9 mouse cellular contexts compared by ENCODE assay signal in genomic region chr8:121584730-121585129, GRCm38 (mm10). TPM values are rescaled to one million over a fixed set of nuclear protein-coding genes. Genes with fewer than 3 reads are reported as not detected.
A peak's percentile ranks its signal among the peaks of the same experiment; 100 is the strongest.
DNase-seq lines count a peak whose midpoint lies in the region; ATAC-seq and TF ChIP-seq lines count a peak whose summit lies in the region.
"Had no signal": no experiment of that assay in that cellular context is flagged by ENCODE, and none has a peak within 500 bp of the region (broad histone marks: within the 10 kb centered on the region; RNA-seq: fewer than 3 reads in every experiment).

No protein-coding gene starts in this region.

- H3K9me3 ChIP-seq in forebrain, embryonic 11.5 days (ENCODE audit: control insufficient read depth, low read length) = no peaks in the 10 kb centered on the region
- no peaks in the 10 kb centered on the region for H3K9me3 ChIP-seq in liver, embryonic 12.5 days (replicated peaks)

- intact Hi-C loops in heart, adult 2 months (cut with DNase I) = no loop called here
- intact Hi-C loops in heart, postnatal 10 days (cut with DNase I) = loop anchor here (5.0 kb wide), 1 partner anchor 37 kb away; no protein-coding TSS in a partner anchor

- no peak for TF ChIP-seq CTCF in heart, adult 2 months (IDR thresholded peaks at IDR 0.05)

- ATAC-seq in forebrain, embryonic 11.5 days (replicated peaks; ENCODE audit: low FRiP score) = no peak
- ATAC-seq in liver, embryonic 12.5 days = no peak

- TF ChIP-seq POLR2A in heart, adult 2 months (IDR thresholded peaks at IDR 0.05; ENCODE audit: insufficient read depth, low read depth, low read length) = no peak

- no peaks in the 10 kb centered on the region for H3K27me3 ChIP-seq in heart, adult 2 months (ENCODE audit: control insufficient read depth, insufficient read depth, low read length)
- no peaks in the 10 kb centered on the region for H3K27me3 ChIP-seq in forebrain, embryonic 11.5 days (ENCODE audit: control insufficient read depth, insufficient read depth, low read length)
- H3K27me3 ChIP-seq in liver, embryonic 12.5 days (replicated peaks) = no peaks in the 10 kb centered on the region

- TF ChIP-seq EP300 in heart, adult 2 months (IDR thresholded peaks at IDR 0.05; ENCODE audit: insufficient read depth, low read depth, low read length) = no peak

- DNase-seq in heart, adult 2 months = no peak
- no peak for DNase-seq in heart, postnatal 10 days
- DNase-seq in A20 (ENCODE audit: low read depth, low spot score) = peak; percentile 50
- DNase-seq in forebrain, embryonic 11.5 days (ENCODE audit: low spot score) = no peak
- DNase-seq in ovary, postnatal 14 days (ENCODE audit: low spot score) = no peak
- DNase-seq in right cerebral cortex, postnatal 4 days = no peak
- DNase-seq in testis, postnatal 14 days (ENCODE audit: low spot score) = no peak

- peak overlapping the region; percentile 77 for H3K4me2 ChIP-seq in forebrain, embryonic 11.5 days (ENCODE audit: low read depth, low read length, severe bottlenecking)
- H3K4me2 ChIP-seq in liver, embryonic 12.5 days = peak overlapping the region; percentile 76

- H3K36me3 ChIP-seq in heart, adult 2 months (ENCODE audit: control insufficient read depth, insufficient read depth, low read length) = no peaks in the 10 kb centered on the region
- H3K36me3 ChIP-seq in forebrain, embryonic 11.5 days (ENCODE audit: control insufficient read depth, insufficient read depth, low read length) = no peaks in the 10 kb centered on the region
- H3K36me3 ChIP-seq in liver, embryonic 12.5 days = no peaks in the 10 kb centered on the region

- no peak overlapping the region; the same call in 1 of the 2 replicates for H3K9ac ChIP-seq in heart, adult 2 months (ENCODE audit: low read depth, low read length)
- peak overlapping the region; percentile 61 for H3K9ac ChIP-seq in forebrain, embryonic 11.5 days (ENCODE audit: low read length)
- peak overlapping the region; percentile 81 for H3K9ac ChIP-seq in liver, embryonic 12.5 days

- peak overlapping the region; percentile 100 for H3K27ac ChIP-seq in heart, adult 2 months
- no peak overlapping the region for H3K27ac ChIP-seq in forebrain, embryonic 11.5 days (ENCODE audit: low read depth, low read length)
- H3K27ac ChIP-seq in liver, embryonic 12.5 days = peak overlapping the region; percentile 86

- no peaks in the 10 kb centered on the region for H3K79me2 ChIP-seq in heart, adult 2 months (replicated peaks; ENCODE audit: control insufficient read depth, insufficient read depth, low read length)

- H3K4me1 ChIP-seq in heart, adult 2 months (ENCODE audit: control insufficient read depth, insufficient read depth, low read length) = peaks cover 5% of the 10 kb centered on the region
- peaks cover 2% of the 10 kb centered on the region; the same call in 1 of the 2 replicates for H3K4me1 ChIP-seq in forebrain, embryonic 11.5 days (replicated peaks; ENCODE audit: control insufficient read depth, insufficient read depth, low read length)
- peaks cover 57% of the 10 kb centered on the region for H3K4me1 ChIP-seq in liver, embryonic 12.5 days

- 33% methylated on average over 13 of the region's 13 CpGs for WGBS in heart, adult 2 months
- WGBS in forebrain, embryonic 11.5 days = 42% methylated on average over 13 of the region's 13 CpGs
- 26% methylated on average over 13 of the region's 13 CpGs for WGBS in liver, embryonic 12.5 days (ENCODE audit: insufficient replicate concordance)

- peak overlapping the region; percentile 61 for H3K4me3 ChIP-seq in heart, adult 2 months
- peak overlapping the region; percentile 54 for H3K4me3 ChIP-seq in forebrain, embryonic 11.5 days (ENCODE audit: low read depth, low read length)
- H3K4me3 ChIP-seq in liver, embryonic 12.5 days = peak overlapping the region; percentile 75

RNA-seq across cellular contexts. Expression of gene Map1lc3b, which starts 5.4 kb away (rescaled TPM):
- total RNA-seq in heart, adult 2 months (2021) = 100 to 1,000 TPM; 235 to 277 TPM
- polyA plus RNA-seq in heart, adult 2 months (2012; rRNA removed) = 129 and 131 TPM in 2 replicates
- 100 to 1,000 TPM; 181 to 187 TPM for total RNA-seq in heart, postnatal 10 days (2021)
- polyA plus RNA-seq in forebrain, embryonic 11.5 days (2014; fragmentation: Nextera tagmentation; extraction: Ambion mirVana) = 213 and 217 TPM in 2 replicates
- 135 and 137 TPM in 2 replicates for polyA plus RNA-seq in liver, embryonic 12.5 days (2016; fragmentation: Nextera tagmentation; extraction: Ambion mirVana)

RNA-seq across cellular contexts. Expression of gene Fbxo31, which starts 6.1 kb away (rescaled TPM):
- total RNA-seq in heart, adult 2 months (2021) = 100 to 1,000 TPM in 1 of 2 experiments, 10 to 100 TPM in 1; 96.7 to 124 TPM
- polyA plus RNA-seq in heart, adult 2 months (2012; rRNA removed) = 74.4 and 106 TPM in 2 replicates
- 10 to 100 TPM; 30.2 to 51.0 TPM for total RNA-seq in heart, postnatal 10 days (2021)
- polyA plus RNA-seq in forebrain, embryonic 11.5 days (2014; fragmentation: Nextera tagmentation; extraction: Ambion mirVana) = 17.2 and 19.6 TPM in 2 replicates
- 19.6 and 19.8 TPM in 2 replicates for polyA plus RNA-seq in liver, embryonic 12.5 days (2016; fragmentation: Nextera tagmentation; extraction: Ambion mirVana)

RNA-seq across cellular contexts. Expression of gene 1700018B08Rik, which starts 40.6 kb away (rescaled TPM):
- total RNA-seq in heart, adult 2 months (2021) = not detected
- 0.41 TPM in 1 of 2 replicates, not detected in the other for polyA plus RNA-seq in heart, adult 2 months (2012; rRNA removed)
- total RNA-seq in heart, postnatal 10 days (2021) = not detected
- polyA plus RNA-seq in forebrain, embryonic 11.5 days (2014; fragmentation: Nextera tagmentation; extraction: Ambion mirVana) = not detected in 2 replicates
- not detected in 2 replicates for polyA plus RNA-seq in liver, embryonic 12.5 days (2016; fragmentation: Nextera tagmentation; extraction: Ambion mirVana)
- polyA plus RNA-seq: large intestine, adult 2 months had no signal
